Mouse (Mus musculus) ovary, adult 2 months (tissue): ENCODE results near the gene 2210017I01Rik. TPM values are rescaled to one million over a fixed set of nuclear protein-coding genes. Genes with fewer than 3 reads are reported as not detected.

Experiments
- polyA plus RNA-seq: library from polyadenylated mRNA; depleted of rRNA; stranded (reverse); fragments of >200 nt; gene quantifications from 2 replicates; pipeline ENCODE4 v1.2.3, GENCODE M21; 2012; rRNA removed

2210017I01Rik gene
- polyA plus RNA-seq, result not detected in 2 replicates

GRCm38 (mm10) chr3:92607392-92607791, at the start of gene 2210017I01Rik:
Gene 2210017I01Rik, minus strand, starts transcription at chr3:92607492.

GRCm38 (mm10) chr3:92656826-92657225, 49.5 kb upstream of the 2210017I01Rik start, which contains the start of gene Lce1b:
Gene Lce1b, minus strand, starts transcription at chr3:92656926.

GRCm38 (mm10) chr3:92648207-92648606, 40.9 kb upstream of the 2210017I01Rik start, which contains the start of gene Lce1a1:
Gene Lce1a1, minus strand, starts transcription at chr3:92648307.

GRCm38 (mm10) chr3:92621560-92621959, 14.3 kb upstream of the 2210017I01Rik start, which contains the start of gene Lce6a:
Gene Lce6a, minus strand, starts transcription at chr3:92621660.

GRCm38 (mm10) chr3:92588858-92589257, 18.4 kb downstream of the 2210017I01Rik start, which contains the start of gene Smcp:
Gene Smcp, minus strand, starts transcription at chr3:92588997.

GRCm38 (mm10) chr3:92573449-92574041, 33.7 kb downstream of the 2210017I01Rik start, which contains the start of gene Ivl:
Gene Ivl, minus strand, starts transcription at chr3:92573735.

Other genes with a start within 250 kb of the 2210017I01Rik start
- 72.6 and 147 TPM in 2 replicates for gene Sprr2f, start 242.3 kb downstream of the 2210017I01Rik start, polyA plus RNA-seq
- not detected in 2 replicates for gene Sprr2h, start 221.8 kb downstream of the 2210017I01Rik start, polyA plus RNA-seq
- gene Sprr2i, start 199.5 kb downstream of the 2210017I01Rik start, polyA plus RNA-seq, result not detected in 2 replicates
- gene Sprr2j-ps, start 189.4 kb downstream of the 2210017I01Rik start, polyA plus RNA-seq, result not detected in 2 replicates
- 7.6 and 8.8 TPM in 2 replicates for gene Gm9774, start 178.1 kb downstream of the 2210017I01Rik start, polyA plus RNA-seq
- not detected in 2 replicates for gene Sprr2k, start 174.9 kb downstream of the 2210017I01Rik start, polyA plus RNA-seq
- not detected in 2 replicates for gene Sprr1b, start 168.7 kb downstream of the 2210017I01Rik start, polyA plus RNA-seq
- 0.25 TPM in 1 of 2 replicates, not detected in the other for gene Sprr3, start 148.8 kb downstream of the 2210017I01Rik start, polyA plus RNA-seq
- gene Sprr1a, start 121.6 kb downstream of the 2210017I01Rik start, polyA plus RNA-seq, result 1.1 and 13.1 TPM in 2 replicates
- gene Sprr4, start 107.0 kb downstream of the 2210017I01Rik start, polyA plus RNA-seq, result not detected in 2 replicates
- gene 2310046K23Rik, start 73.0 kb downstream of the 2210017I01Rik start, polyA plus RNA-seq, result not detected in 2 replicates
- not detected in 2 replicates for gene Ivl, start 33.8 kb downstream of the 2210017I01Rik start, polyA plus RNA-seq
- gene Smcp, start 18.5 kb downstream of the 2210017I01Rik start, polyA plus RNA-seq, result not detected in 2 replicates
- gene Lce6a, start 14.2 kb upstream of the 2210017I01Rik start, polyA plus RNA-seq, result not detected in 2 replicates
- gene Lce1a1, start 40.8 kb upstream of the 2210017I01Rik start, polyA plus RNA-seq, result not detected in 2 replicates
- 0.26 TPM in 1 of 2 replicates, not detected in the other for gene Lce1b, start 49.4 kb upstream of the 2210017I01Rik start, polyA plus RNA-seq
- gene Lce1a2, start 62.8 kb upstream of the 2210017I01Rik start, polyA plus RNA-seq, result not detected in 2 replicates
- not detected in 2 replicates for gene Lce1c, start 71.8 kb upstream of the 2210017I01Rik start, polyA plus RNA-seq
- gene Lce1d, start 79.7 kb upstream of the 2210017I01Rik start, polyA plus RNA-seq, result not detected in 2 replicates
- gene Lce1e, start 101.6 kb upstream of the 2210017I01Rik start, polyA plus RNA-seq, result not detected in 2 replicates
- gene Lce1f, start 112.9 kb upstream of the 2210017I01Rik start, polyA plus RNA-seq, result 0.22 TPM in 1 of 2 replicates, not detected in the other
- not detected in 2 replicates for gene Gm38119, start 131.6 kb upstream of the 2210017I01Rik start, polyA plus RNA-seq
- gene Lce1g, start 144.8 kb upstream of the 2210017I01Rik start, polyA plus RNA-seq, result not detected in 2 replicates
- not detected in 2 replicates for gene Lce1h, start 157.6 kb upstream of the 2210017I01Rik start, polyA plus RNA-seq
- not detected in 2 replicates for gene Lce1i, start 171.4 kb upstream of the 2210017I01Rik start, polyA plus RNA-seq
- gene Lce1j, start 183.0 kb upstream of the 2210017I01Rik start, polyA plus RNA-seq, result 0.60 TPM in 1 of 2 replicates, not detected in the other
- not detected in 2 replicates for gene Lce1k, start 200.4 kb upstream of the 2210017I01Rik start, polyA plus RNA-seq
- gene Kprp, start 219.8 kb upstream of the 2210017I01Rik start, polyA plus RNA-seq, result not detected in 2 replicates
- gene Lce1l, start 243.8 kb upstream of the 2210017I01Rik start, polyA plus RNA-seq, result not detected in 2 replicates